Mouse (Mus musculus): ENCODE data around the gene Tmem184b. TPM values are rescaled to one million over a fixed set of nuclear protein-coding genes. Genes with fewer than 3 reads are reported as not detected.

Gene Tmem184b
- polyA plus RNA-seq, 1 experiment from 2014 or later: 29.4 TPM

GRCm38 (mm10) chr15:79326264-79326663, 77.1 kb downstream of the Tmem184b start:
- Histone ChIP-seq H3K27ac (no peak overlapping the region), H3K27me3 (no peaks in the 10 kb centered on the region), H3K4me1 (peaks cover 23% of the 10 kb centered on the region), H3K9ac (no peak overlapping the region), H3K4me3 (no peak overlapping the region), H3K36me3 (ENCODE audit: poor library complexity, severe bottlenecking) (no peaks in the 10 kb centered on the region), H3K4me2 (peak overlapping the region; percentile 85; the same call in 1 of the 2 replicates), H3K9me3 (replicated peaks) (no peaks in the 10 kb centered on the region)
- ATAC-seq: no peak
- 79% methylated on average over 4 of the region's 4 CpGs for WGBS

- no peaks in the 10 kb centered on the region for H3K27me3 ChIP-seq
- H3K4me1 ChIP-seq: peaks cover 23% of the 10 kb centered on the region
- ATAC-seq: no peak
- H3K4me3 ChIP-seq: no peak overlapping the region
- no peaks in the 10 kb centered on the region for H3K9me3 ChIP-seq (replicated peaks)
- H3K9ac ChIP-seq: no peak overlapping the region
- H3K27ac ChIP-seq: no peak overlapping the region
- WGBS: 87% methylated on average over 3 of the region's 3 CpGs
- H3K36me3 ChIP-seq (ENCODE audit: poor library complexity, severe bottlenecking): no peaks in the 10 kb centered on the region
- no peak overlapping the region for H3K4me2 ChIP-seq
Measured at GRCm38 (mm10) chr15:79325742-79326141, 77.6 kb downstream of the Tmem184b start.

- Histone ChIP-seq H3K9me3 (replicated peaks) (no peaks in the 10 kb centered on the region), H3K4me1 (peaks cover 23% of the 10 kb centered on the region), H3K27ac (no peak overlapping the region; the same call in 1 of the 2 replicates), H3K4me3 (no peak overlapping the region), H3K4me2 (no peak overlapping the region), H3K36me3 (ENCODE audit: poor library complexity, severe bottlenecking) (no peaks in the 10 kb centered on the region), H3K9ac (no peak overlapping the region), H3K27me3 (no peaks in the 10 kb centered on the region)
- no peak for ATAC-seq
- 96% methylated on average over 3 of the region's 3 CpGs for WGBS
Measured at GRCm38 (mm10) chr15:79324373-79324772, 79.0 kb downstream of the Tmem184b start.

GRCm38 (mm10) chr15:79323791-79324155, 79.6 kb downstream of the Tmem184b start:
- H3K9me3 ChIP-seq (replicated peaks): no peaks in the 10 kb centered on the region
- 84% methylated on average over 4 of the region's 4 CpGs for WGBS
- H3K27ac ChIP-seq: no peak overlapping the region; the same call in 1 of the 2 replicates

GRCm38 (mm10) chr15:79322991-79323790, 80.2 kb downstream of the Tmem184b start:
- H3K27ac ChIP-seq: no peak overlapping the region

More at GRCm38 (mm10) chr15:79323791-79324155, 79.6 kb downstream of the Tmem184b start:
- ATAC-seq: no peak
- Histone ChIP-seq H3K4me2 (no peak overlapping the region), H3K4me1 (peaks cover 23% of the 10 kb centered on the region), H3K9ac (no peak overlapping the region), H3K4me3 (no peak overlapping the region), H3K36me3 (ENCODE audit: poor library complexity, severe bottlenecking) (no peaks in the 10 kb centered on the region), H3K27me3 (no peaks in the 10 kb centered on the region)

GRCm38 (mm10) chr15:79322281-79322990, 80.9 kb downstream of the Tmem184b start:
- Histone ChIP-seq H3K4me3 (no peak overlapping the region), H3K9me3 (replicated peaks) (no peaks in the 10 kb centered on the region), H3K9ac (no peak overlapping the region), H3K4me2 (no peak overlapping the region), H3K27me3 (no peaks in the 10 kb centered on the region), H3K27ac (no peak overlapping the region), H3K4me1 (peaks cover 21% of the 10 kb centered on the region), H3K36me3 (ENCODE audit: poor library complexity, severe bottlenecking) (peaks cover 3% of the 10 kb centered on the region; the same call in 1 of the 2 replicates)
- 87% methylated on average over 11 of the region's 11 CpGs for WGBS
- ATAC-seq: no peak

More at GRCm38 (mm10) chr15:79322991-79323790, 80.2 kb downstream of the Tmem184b start:
- no peaks in the 10 kb centered on the region for H3K36me3 ChIP-seq (ENCODE audit: poor library complexity, severe bottlenecking)
- no peak overlapping the region for H3K4me3 ChIP-seq
- H3K9ac ChIP-seq: no peak overlapping the region
- ATAC-seq: no peak
- no peaks in the 10 kb centered on the region for H3K9me3 ChIP-seq (replicated peaks)
- peaks cover 23% of the 10 kb centered on the region for H3K4me1 ChIP-seq
- 87% methylated on average over 6 of the region's 6 CpGs for WGBS
- H3K4me2 ChIP-seq: no peak overlapping the region
- no peaks in the 10 kb centered on the region for H3K27me3 ChIP-seq

- WGBS: 88% methylated on average over 5 of the region's 5 CpGs
- no peaks in the 10 kb centered on the region for H3K9me3 ChIP-seq (replicated peaks)
- H3K4me3 ChIP-seq: no peak overlapping the region
- H3K4me2 ChIP-seq: no peak overlapping the region
- no peak overlapping the region for H3K27ac ChIP-seq
- peaks cover 7% of the 10 kb centered on the region; the same call in 1 of the 2 replicates for H3K36me3 ChIP-seq (ENCODE audit: poor library complexity, severe bottlenecking)
- H3K9ac ChIP-seq: no peak overlapping the region
- H3K4me1 ChIP-seq: peaks cover 15% of the 10 kb centered on the region
- no peaks in the 10 kb centered on the region for H3K27me3 ChIP-seq
- no peak for ATAC-seq
Measured at GRCm38 (mm10) chr15:79321733-79322190, 81.6 kb downstream of the Tmem184b start.

GRCm38 (mm10) chr15:79313848-79314369, 89.5 kb downstream of the Tmem184b start:
- H3K36me3 ChIP-seq (ENCODE audit: poor library complexity, severe bottlenecking): peaks cover 21% of the 10 kb centered on the region
- H3K4me2 ChIP-seq: no peak overlapping the region
- 80% methylated on average over 8 of the region's 8 CpGs for WGBS
- H3K4me1 ChIP-seq: no peaks in the 10 kb centered on the region
- no peak overlapping the region for H3K9ac ChIP-seq
- no peaks in the 10 kb centered on the region for H3K9me3 ChIP-seq (replicated peaks)
- ATAC-seq: no peak
- H3K27me3 ChIP-seq: no peaks in the 10 kb centered on the region
- H3K4me3 ChIP-seq: no peak overlapping the region
- H3K27ac ChIP-seq: no peak overlapping the region

MicroRNAs encoded within 50 kb of the gene (microRNA counts, 519-probe panel; counts per million panel counts)
- microRNA mmu-miR-1943: 177 counts per million, percentile 53 among the panel's probes with 10 or more counts

Small RNA genes lying within 50 kb of the gene (microRNA-seq; reads per million reads assigned to microRNA genes)
- 1.3 reads per million for gene Mir1943

Other genes starting within 250 kb of the Tmem184b start
- gene Sox10, start 238.3 kb downstream of the Tmem184b start, polyA plus RNA-seq (2015; fragmentation: Nextera tagmentation; extraction: Ambion mirVana): 0.45 and 0.49 TPM in 2 replicates
- gene Pick1, start 174.4 kb downstream of the Tmem184b start, polyA plus RNA-seq (2015; fragmentation: Nextera tagmentation; extraction: Ambion mirVana): 68.1 and 74.3 TPM in 2 replicates
- 0.96 and 1.3 TPM in 2 replicates for gene Gm49486, start 174.2 kb downstream of the Tmem184b start, polyA plus RNA-seq (2015; fragmentation: Nextera tagmentation; extraction: Ambion mirVana)
- gene Slc16a8, start 148.8 kb downstream of the Tmem184b start, polyA plus RNA-seq (2015; fragmentation: Nextera tagmentation; extraction: Ambion mirVana): 0.09 and 0.39 TPM in 2 replicates
- gene Baiap2l2, start 118.0 kb downstream of the Tmem184b start, polyA plus RNA-seq (2015; fragmentation: Nextera tagmentation; extraction: Ambion mirVana): 0.63 and 2.1 TPM in 2 replicates
- 24.9 and 29.6 TPM in 2 replicates for gene Pla2g6, start 75.2 kb downstream of the Tmem184b start, polyA plus RNA-seq (2015; fragmentation: Nextera tagmentation; extraction: Ambion mirVana)
- 1.2 and 1.3 TPM in 2 replicates for gene Maff, start 56.9 kb downstream of the Tmem184b start, polyA plus RNA-seq (2015; fragmentation: Nextera tagmentation; extraction: Ambion mirVana)
- 200 and 208 TPM in 2 replicates for gene Csnk1e, start 52.0 kb upstream of the Tmem184b start, polyA plus RNA-seq (2015; fragmentation: Nextera tagmentation; extraction: Ambion mirVana)
- not detected in 2 replicates for gene Kcnj4, start 101.7 kb upstream of the Tmem184b start, polyA plus RNA-seq (2015; fragmentation: Nextera tagmentation; extraction: Ambion mirVana)
- gene Kdelr3, start 112.8 kb upstream of the Tmem184b start, polyA plus RNA-seq (2015; fragmentation: Nextera tagmentation; extraction: Ambion mirVana): 5.1 and 6.4 TPM in 2 replicates
- gene Ddx17, start 143.2 kb upstream of the Tmem184b start, polyA plus RNA-seq (2015; fragmentation: Nextera tagmentation; extraction: Ambion mirVana): 61.5 and 66.8 TPM in 2 replicates
- 1.4 and 1.5 TPM in 2 replicates for gene Dmc1, start 201.5 kb upstream of the Tmem184b start, polyA plus RNA-seq (2015; fragmentation: Nextera tagmentation; extraction: Ambion mirVana)